Mouse (Mus musculus): Measurements from ENCODE around the gene Gm6169. TPM values are rescaled to one million over a fixed set of nuclear protein-coding genes. Genes with fewer than 3 reads are reported as not detected.
"Not testable (repeated sequence)": the region's sequence is repeated elsewhere in the genome, so short reads cannot be mapped to it uniquely, and the experiment has no call there.

The Gm6169 gene
- 2.7 and 3.8 TPM in 2 replicates for polyA plus RNA-seq (2015; fragmentation: Nextera tagmentation; extraction: Ambion mirVana)

- 78% methylated on average over 22 of the region's 22 CpGs for WGBS
- H3K4me1 ChIP-seq = no peaks in the 10 kb centered on the region
- no peaks in the 10 kb centered on the region for H3K9me3 ChIP-seq (replicated peaks)
- H3K27ac ChIP-seq = no peak within 1 kb of the TSS
- H3K9ac ChIP-seq = no peak within 1 kb of the TSS
- no peak within 1 kb of the TSS for H3K4me2 ChIP-seq
- 0 out of 2 replicates have a peak, but pooled peaks have one; percentile 46 for ATAC-seq (replicated peaks; ENCODE audit: low FRiP score)
- no peak within 1 kb of the TSS for H3K4me3 ChIP-seq (replicated peaks)
- no peaks in the 10 kb centered on the region for H3K27me3 ChIP-seq
- H3K36me3 ChIP-seq = no peaks in the 10 kb centered on the region
Measured at GRCm38 (mm10) chr13:97099187-97099852, at the start of gene Gm6169. TSS of gene Gm6169 (minus strand) at chr13:97099237.

GRCm38 (mm10) chr13:97145834-97146233 is 46.8 kb upstream of the Gm6169 start:
- Histone ChIP-seq H3K4me3 (replicated peaks) (no peak overlapping the region), H3K27ac (no peak overlapping the region), H3K36me3 (peaks cover 64% of the 10 kb centered on the region), H3K4me2 (no peak overlapping the region), H3K9me3 (replicated peaks) (no peaks in the 10 kb centered on the region), H3K27me3 (no peaks in the 10 kb centered on the region), H3K9ac (no peak overlapping the region), H3K4me1 (no peaks in the 10 kb centered on the region)
- no peak for ATAC-seq (replicated peaks; ENCODE audit: low FRiP score)
- WGBS = 67% methylated on average over 4 of the region's 4 CpGs

- peaks cover 36% of the 10 kb centered on the region for H3K36me3 ChIP-seq
- no peak overlapping the region for H3K9ac ChIP-seq
- H3K27ac ChIP-seq = no peak overlapping the region
- no peak overlapping the region for H3K4me2 ChIP-seq
- H3K9me3 ChIP-seq (replicated peaks) = no peaks in the 10 kb centered on the region
- 84% methylated on average over 7 of the region's 7 CpGs for WGBS
- H3K4me3 ChIP-seq (replicated peaks) = no peak overlapping the region
- peaks cover 6% of the 10 kb centered on the region for H3K4me1 ChIP-seq
- H3K27me3 ChIP-seq = no peaks in the 10 kb centered on the region
- ATAC-seq (replicated peaks; ENCODE audit: low FRiP score) = no peak
Measured at GRCm38 (mm10) chr13:97142321-97142720, 43.3 kb upstream of the Gm6169 start.

- peaks cover 32% of the 10 kb centered on the region for H3K36me3 ChIP-seq
- H3K27me3 ChIP-seq; H3K9me3 ChIP-seq (replicated peaks); ATAC-seq (replicated peaks; ENCODE audit: low FRiP score); H3K4me1 ChIP-seq: not testable (repeated sequence)
- peak overlapping the region; percentile 85 for H3K9ac ChIP-seq
- WGBS = 29% methylated on average over 8 of the region's 8 CpGs
- H3K27ac ChIP-seq = 0 out of 2 replicates have a peak overlapping the region, but pooled peaks have one; percentile 89
- peak overlapping the region; percentile 96 for H3K4me3 ChIP-seq (replicated peaks)
- H3K4me2 ChIP-seq = peak overlapping the region; percentile 70
Measured at GRCm38 (mm10) chr13:97138404-97138931, 39.4 kb upstream of the Gm6169 start.

- peaks cover 31% of the 10 kb centered on the region for H3K36me3 ChIP-seq
- under 1% methylated on average over 57 of the region's 57 CpGs for WGBS
- peak within 1 kb of the TSS; percentile 85 for H3K9ac ChIP-seq
- no peaks in the 10 kb centered on the region for H3K9me3 ChIP-seq (replicated peaks)
- H3K27me3 ChIP-seq = no peaks in the 10 kb centered on the region
- H3K4me2 ChIP-seq = peak within 1 kb of the TSS; percentile 70
- peaks cover 6% of the 10 kb centered on the region for H3K4me1 ChIP-seq
- H3K27ac ChIP-seq = peak within 1 kb of the TSS; percentile 89
- H3K4me3 ChIP-seq (replicated peaks) = peak within 1 kb of the TSS; percentile 96
- peak; percentile 98 for ATAC-seq (replicated peaks; ENCODE audit: low FRiP score)
Measured at GRCm38 (mm10) chr13:97137466-97138400, 38.7 kb upstream of the Gm6169 start, which contains the start of the genes Gfm2 and Nsa2. TSS of gene Gfm2 (plus strand) at chr13:97137937. TSS of gene Nsa2 (minus strand) at chr13:97137937.

GRCm38 (mm10) chr13:97130413-97130812 is 31.4 kb upstream of the Gm6169 start:
- H3K4me2 ChIP-seq; H3K9me3 ChIP-seq (replicated peaks); H3K27ac ChIP-seq; H3K4me3 ChIP-seq (replicated peaks); ATAC-seq (replicated peaks; ENCODE audit: low FRiP score); H3K4me1 ChIP-seq; H3K9ac ChIP-seq; H3K27me3 ChIP-seq: not testable (repeated sequence)
- WGBS = no CpG with 5 or more reads among the region's 2 CpGs
- peaks cover 36% of the 10 kb centered on the region for H3K36me3 ChIP-seq

GRCm38 (mm10) chr13:97129654-97130053 is 30.6 kb upstream of the Gm6169 start:
- not testable (repeated sequence) for H3K27ac ChIP-seq; H3K9ac ChIP-seq; H3K4me1 ChIP-seq; H3K9me3 ChIP-seq (replicated peaks); ATAC-seq (replicated peaks; ENCODE audit: low FRiP score); H3K4me3 ChIP-seq (replicated peaks); H3K27me3 ChIP-seq; H3K4me2 ChIP-seq
- peaks cover 28% of the 10 kb centered on the region for H3K36me3 ChIP-seq
- 79% methylated on average over 4 of the region's 4 CpGs for WGBS

- WGBS = 68% methylated on average over 3 of the region's 3 CpGs
- H3K4me2 ChIP-seq = no peak overlapping the region
- H3K9ac ChIP-seq = no peak overlapping the region
- H3K27me3 ChIP-seq = no peaks in the 10 kb centered on the region
- no peak overlapping the region for H3K4me3 ChIP-seq (replicated peaks)
- no peaks in the 10 kb centered on the region for H3K9me3 ChIP-seq (replicated peaks)
- no peak for ATAC-seq (replicated peaks; ENCODE audit: low FRiP score)
- H3K36me3 ChIP-seq = no peaks in the 10 kb centered on the region
- no peak overlapping the region for H3K27ac ChIP-seq
- H3K4me1 ChIP-seq = no peaks in the 10 kb centered on the region
Measured at GRCm38 (mm10) chr13:97121341-97121740, 22.3 kb upstream of the Gm6169 start.

- WGBS = 77% methylated on average over 4 of the region's 4 CpGs
- no peaks in the 10 kb centered on the region for H3K4me1 ChIP-seq
Measured at GRCm38 (mm10) chr13:97109046-97109445, 10.0 kb upstream of the Gm6169 start.

GRCm38 (mm10) chr13:97107721-97108120 is 8.7 kb upstream of the Gm6169 start:
- not testable (repeated sequence) for H3K4me1 ChIP-seq; H3K4me3 ChIP-seq (replicated peaks); H3K9ac ChIP-seq; H3K9me3 ChIP-seq (replicated peaks); H3K27me3 ChIP-seq; ATAC-seq (replicated peaks; ENCODE audit: low FRiP score); H3K27ac ChIP-seq; H3K36me3 ChIP-seq; H3K4me2 ChIP-seq
- 92% methylated on average over 4 of the region's 4 CpGs for WGBS

More at GRCm38 (mm10) chr13:97109046-97109445, 10.0 kb upstream of the Gm6169 start:
- Histone ChIP-seq H3K4me2 (no peak overlapping the region), H3K9me3 (replicated peaks) (no peaks in the 10 kb centered on the region), H3K27ac (no peak overlapping the region), H3K27me3 (no peaks in the 10 kb centered on the region), H3K36me3 (0 out of 2 replicates have a peak, but pooled peaks cover 2% of the 10 kb centered on the region), H3K4me3 (replicated peaks) (no peak overlapping the region), H3K9ac (no peak overlapping the region)
- ATAC-seq (replicated peaks; ENCODE audit: low FRiP score) = no peak

GRCm38 (mm10) chr13:97104996-97105395 is 6.0 kb upstream of the Gm6169 start:
- H3K36me3 ChIP-seq = no peaks in the 10 kb centered on the region
- WGBS = 74% methylated on average over 7 of the region's 7 CpGs
- H3K4me1 ChIP-seq = no peaks in the 10 kb centered on the region
- H3K4me2 ChIP-seq = no peak overlapping the region
- no peaks in the 10 kb centered on the region for H3K9me3 ChIP-seq (replicated peaks)
- no peak overlapping the region for H3K9ac ChIP-seq
- no peak overlapping the region for H3K4me3 ChIP-seq (replicated peaks)
- H3K27me3 ChIP-seq = no peaks in the 10 kb centered on the region
- H3K27ac ChIP-seq = no peak overlapping the region
- ATAC-seq (replicated peaks; ENCODE audit: low FRiP score) = no peak

- H3K9ac ChIP-seq = no peak overlapping the region
- no peaks in the 10 kb centered on the region for H3K27me3 ChIP-seq
- no peak overlapping the region for H3K4me2 ChIP-seq
- no peaks in the 10 kb centered on the region for H3K4me1 ChIP-seq
- 77% methylated on average over 4 of the region's 4 CpGs for WGBS
- H3K36me3 ChIP-seq = no peaks in the 10 kb centered on the region
- H3K4me3 ChIP-seq (replicated peaks) = no peak overlapping the region
- ATAC-seq (replicated peaks; ENCODE audit: low FRiP score) = no peak
- H3K9me3 ChIP-seq (replicated peaks) = no peaks in the 10 kb centered on the region
- no peak overlapping the region for H3K27ac ChIP-seq
Measured at GRCm38 (mm10) chr13:97095726-97096125, 3.3 kb downstream of the Gm6169 start.
